Mouse (Mus musculus) lung, postnatal 4 days (tissue): ENCODE measurements around the gene Car5a.

ENCODE experiments used
- DNase-seq, 2 experiments: peaks; one replicate each; pipeline ENCODE4 v3.0.0; 2021

Car5a gene

DNA sequence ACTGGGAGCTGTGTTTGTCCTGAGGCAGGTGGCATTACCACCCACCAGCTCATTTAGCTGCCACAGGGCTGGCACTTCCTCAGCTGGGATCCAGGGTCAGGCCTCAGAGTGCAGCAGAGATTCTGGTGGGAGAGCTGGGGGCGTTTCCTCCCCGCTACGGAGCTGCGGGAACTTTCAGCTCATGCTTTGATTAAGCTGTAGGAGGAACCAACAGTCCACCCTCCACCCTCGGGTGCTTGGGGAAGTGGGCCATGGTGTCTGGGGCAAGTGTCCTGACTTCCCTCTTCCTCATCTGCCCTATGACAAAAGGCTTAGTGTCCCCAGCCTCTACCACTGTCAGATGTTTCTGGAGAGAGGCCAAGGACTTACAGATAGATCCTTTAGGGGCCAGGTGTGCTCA is 67.5 kb downstream of the Car5a start:
- DNase-seq: peak; percentile 56 to 61

DNA sequence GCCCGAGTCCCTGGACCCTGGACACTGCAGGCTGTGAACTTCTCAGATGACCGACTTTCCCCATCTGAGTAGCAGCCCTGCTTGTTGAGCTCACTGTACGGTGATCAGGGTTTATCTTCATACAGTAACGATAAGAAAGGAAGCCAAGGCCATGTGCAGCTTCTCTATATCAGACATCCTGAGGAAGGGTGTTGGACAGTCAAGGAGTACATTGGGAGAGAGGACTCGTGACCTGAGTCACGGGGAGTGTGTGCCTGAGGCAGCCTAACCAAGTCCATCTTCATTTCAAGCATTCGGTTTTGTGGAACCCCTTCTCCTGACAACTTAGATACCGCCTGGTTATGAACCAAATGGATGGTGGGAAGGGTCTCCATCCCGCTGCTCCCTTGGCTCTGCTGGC is 69.2 kb downstream of the Car5a start:
- no peak for DNase-seq

DNA sequence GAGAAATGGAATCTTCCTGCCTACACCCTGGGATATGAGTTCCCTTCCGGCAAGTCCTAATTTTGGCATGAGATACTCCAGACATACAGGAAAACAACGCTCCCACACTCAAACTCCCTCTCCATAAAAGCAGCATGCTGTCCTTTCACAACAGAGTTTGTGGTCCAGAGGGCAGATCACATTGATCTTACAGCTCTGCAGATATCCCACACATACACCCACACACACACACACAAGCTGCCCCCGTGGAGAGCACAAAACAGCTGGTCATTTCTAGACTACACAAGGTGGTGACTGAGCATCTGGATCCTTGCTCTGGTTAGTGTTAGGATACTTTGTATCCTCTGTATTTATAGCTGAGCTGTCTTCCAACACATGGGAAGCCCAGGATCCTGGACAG is 69.7 kb downstream of the Car5a start:
- no peak for DNase-seq

GRCm38 (mm10) chr8:121874031-121874430 is 70.7 kb downstream of the Car5a start:
- peak; percentile 72 to 73 for DNase-seq

DNA sequence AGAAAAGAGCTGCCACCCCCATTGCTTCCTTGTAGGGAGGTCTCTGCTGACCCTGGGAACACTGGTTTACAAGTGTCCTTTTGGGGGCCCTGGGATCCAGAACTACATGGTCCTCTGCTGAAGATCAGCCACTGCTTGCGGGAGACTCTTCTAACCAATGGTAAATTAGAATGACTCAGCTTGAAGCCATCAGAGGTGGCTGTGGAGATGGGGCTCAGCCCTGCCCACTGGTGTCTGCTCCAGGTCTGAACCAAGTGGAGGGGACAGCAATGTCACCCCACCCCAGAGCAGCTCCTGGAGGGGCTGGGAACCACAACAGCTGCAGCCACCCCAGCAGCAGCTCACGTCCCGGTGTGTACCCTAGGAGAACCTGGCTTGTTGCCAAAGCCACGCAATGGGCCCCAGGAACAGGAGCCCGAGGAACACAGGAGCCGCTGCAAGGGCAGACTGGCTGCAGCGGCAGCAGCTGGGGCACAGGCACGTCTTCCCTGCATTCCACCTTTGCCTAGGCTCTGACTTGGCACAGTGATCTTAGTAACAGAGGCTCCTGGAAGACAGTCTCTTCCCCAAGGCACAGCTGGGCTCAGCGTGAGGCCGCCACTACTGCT is 72.8 kb downstream of the Car5a start:
- peak in 1 of 2 experiments; percentile 34 for DNase-seq

GRCm38 (mm10) chr8:121870190-121870589 is 74.5 kb downstream of the Car5a start:
- no peak for DNase-seq

DNA sequence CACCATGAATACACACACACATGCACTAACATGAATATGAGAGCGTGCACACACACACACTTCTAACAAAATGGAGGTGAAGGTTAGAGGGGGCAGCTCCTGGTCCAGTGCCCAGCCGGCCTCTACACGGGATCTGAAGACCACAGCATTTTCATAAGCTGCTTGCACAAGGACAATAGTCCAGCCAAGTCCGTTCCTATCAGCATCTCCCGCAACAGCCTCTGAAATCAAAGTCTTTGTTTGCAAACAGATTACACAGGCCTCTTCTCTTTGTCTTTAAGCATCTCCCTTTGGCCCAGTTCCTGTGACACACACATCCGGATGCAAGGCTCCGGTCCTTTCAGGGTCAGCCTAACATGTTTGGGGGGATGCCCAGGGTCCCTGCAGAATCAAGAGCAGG is 75.8 kb downstream of the Car5a start:
- no peak for DNase-seq

DNA sequence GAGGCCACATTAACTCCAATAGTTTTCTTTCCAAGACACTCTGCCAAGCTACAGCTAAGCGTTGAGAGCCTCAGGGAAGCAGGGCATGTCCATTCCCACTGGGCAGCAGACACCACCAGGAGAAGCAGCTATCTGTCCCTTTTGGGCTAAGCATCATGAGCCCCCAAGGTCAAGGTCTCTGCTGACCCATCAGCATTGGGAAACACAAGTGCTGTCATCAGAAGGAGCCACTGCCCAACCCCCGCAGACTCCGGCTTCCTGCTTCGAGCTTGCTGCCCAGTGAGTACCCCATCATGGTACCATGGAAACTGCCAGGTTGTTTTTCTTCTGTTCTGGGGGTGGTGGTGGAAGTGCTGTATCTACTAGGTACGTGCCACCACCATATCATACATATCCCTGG is 76.5 kb downstream of the Car5a start:
- DNase-seq: no peak
